Mouse (Mus musculus) kidney, postnatal 0 days (tissue): ENCODE data around the gene Slc38a4. TPM values are rescaled to one million over a fixed set of nuclear protein-coding genes. Genes with fewer than 3 reads are reported as not detected.

Source experiments
- ATAC-seq: fragments of 200-750 bp; cut with Nextera tagmentation; replicated peaks from 2 replicates; pipeline ENCODE4 v1.8.0; 2017; ENCODE audit warnings: low read depth, moderate number of reproducible peaks, moderate TSS enrichment, moderate library complexity; ENCODE audit not compliant: low FRiP score
- DNase-seq: peaks from one replicate; pipeline ENCODE4 v3.0.0-alpha.2; 2016; ENCODE audit warnings: low spot score
- H3K27ac ChIP-seq: fragments of 300-500 bp; sonication (generic); 2 replicates; pipeline ENCODE4 v1.5.1; 2014; ENCODE audit warnings: mild to moderate bottlenecking
- H3K27me3 ChIP-seq: fragments of 300-500 bp; sonication (generic); 2 replicates; pipeline ENCODE4 v1.6.1; 2014; ENCODE audit warnings: low read length, mixed read lengths; ENCODE audit not compliant: insufficient read depth
- H3K36me3 ChIP-seq: fragments of 300-500 bp; sonication (generic); 2 replicates; pipeline ENCODE4 v1.6.1; 2014; ENCODE audit warnings: low read length, mixed read lengths; ENCODE audit not compliant: insufficient read depth
- H3K4me1 ChIP-seq: fragments of 300-500 bp; sonication (generic); replicated peaks from 2 replicates; pipeline ENCODE4 v1.6.1; 2014; ENCODE audit warnings: antibody characterized with exemption, low read length, mixed read lengths; ENCODE audit not compliant: insufficient read depth
- H3K4me2 ChIP-seq: fragments of 300-500 bp; sonication (generic); 2 replicates; pipeline ENCODE4 v1.6.1; 2014; ENCODE audit warnings: mild to moderate bottlenecking, low read length, moderate library complexity, mixed read lengths
- H3K4me3 ChIP-seq: fragments of 300-500 bp; sonication (generic); replicated peaks from 2 replicates; pipeline ENCODE4 v1.5.1; 2014; ENCODE audit warnings: low read depth, low read length
- H3K9ac ChIP-seq: fragments of 300-500 bp; sonication (generic); 2 replicates; pipeline ENCODE4 v1.6.1; 2014; ENCODE audit warnings: low read depth, low read length
- H3K9me3 ChIP-seq: fragments of 300-500 bp; sonication (generic); replicated peaks from 2 replicates; pipeline ENCODE4 v1.6.1; 2016; ENCODE audit warnings: low read length, inconsistent platforms, mixed read lengths
- CTCF ChIP-seq: IDR thresholded peaks from 2 replicates; pipeline ENCODE4 v1.5.1; 2016; ENCODE audit warnings: antibody characterized with exemption, low read depth, mild to moderate bottlenecking, moderate library complexity
- WGBS: fragments of 180-500 bp; shearing (Covaris S2); extraction: QIAGEN DNeasy Blood & Tissue Kit; methylation state at CpG from one replicate; pipeline ENCODE4 v1.1.7; 2014; 5-methylcytosine and 5-hydroxymethylcytosine counted together
- polyA plus RNA-seq: library from polyadenylated mRNA; unstranded; fragments of >200 nt; fragmentation: Nextera tagmentation; extraction: Ambion mirVana; gene quantifications from 2 replicates; pipeline ENCODE4 v1.2.1, GENCODE M21; 2015

Slc38a4 gene
- polyA plus RNA-seq, 1 experiment from 2014 or later, result 38.4 TPM

DNA sequence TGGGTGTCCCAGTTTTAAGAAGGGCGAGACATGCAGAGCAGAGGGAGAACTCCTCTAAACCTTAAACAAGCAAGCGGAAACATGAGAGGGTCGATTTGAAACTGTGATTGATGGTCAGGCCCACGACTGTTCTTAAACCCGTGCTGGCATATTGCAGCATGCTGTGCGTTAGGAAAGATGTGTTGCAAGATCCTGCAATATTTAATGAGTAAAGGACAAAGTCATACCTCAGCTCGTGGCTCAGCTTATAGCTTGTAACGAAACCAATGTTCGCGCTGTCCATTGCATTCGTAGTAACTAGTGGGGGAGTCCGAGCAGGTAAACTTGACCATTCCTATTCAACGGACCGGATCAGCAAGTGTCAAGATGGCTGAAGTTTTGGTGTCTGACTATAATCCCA, 4.3 kb upstream of the Slc38a4 start:
- H3K9ac ChIP-seq, result no peak overlapping the region
- no peaks in the 10 kb centered on the region for H3K4me1 ChIP-seq
- TF ChIP-seq CTCF, result no peak
- H3K27ac ChIP-seq, result no peak overlapping the region
- WGBS, result 64% methylated on average over 14 of the region's 14 CpGs
- H3K36me3 ChIP-seq, result no peaks in the 10 kb centered on the region
- no peak overlapping the region for H3K4me2 ChIP-seq
- ATAC-seq (no peak), DNase-seq (no peak)
- no peak overlapping the region for H3K4me3 ChIP-seq
- H3K27me3 ChIP-seq, result no peaks in the 10 kb centered on the region
- H3K9me3 ChIP-seq, result no peaks in the 10 kb centered on the region

DNA sequence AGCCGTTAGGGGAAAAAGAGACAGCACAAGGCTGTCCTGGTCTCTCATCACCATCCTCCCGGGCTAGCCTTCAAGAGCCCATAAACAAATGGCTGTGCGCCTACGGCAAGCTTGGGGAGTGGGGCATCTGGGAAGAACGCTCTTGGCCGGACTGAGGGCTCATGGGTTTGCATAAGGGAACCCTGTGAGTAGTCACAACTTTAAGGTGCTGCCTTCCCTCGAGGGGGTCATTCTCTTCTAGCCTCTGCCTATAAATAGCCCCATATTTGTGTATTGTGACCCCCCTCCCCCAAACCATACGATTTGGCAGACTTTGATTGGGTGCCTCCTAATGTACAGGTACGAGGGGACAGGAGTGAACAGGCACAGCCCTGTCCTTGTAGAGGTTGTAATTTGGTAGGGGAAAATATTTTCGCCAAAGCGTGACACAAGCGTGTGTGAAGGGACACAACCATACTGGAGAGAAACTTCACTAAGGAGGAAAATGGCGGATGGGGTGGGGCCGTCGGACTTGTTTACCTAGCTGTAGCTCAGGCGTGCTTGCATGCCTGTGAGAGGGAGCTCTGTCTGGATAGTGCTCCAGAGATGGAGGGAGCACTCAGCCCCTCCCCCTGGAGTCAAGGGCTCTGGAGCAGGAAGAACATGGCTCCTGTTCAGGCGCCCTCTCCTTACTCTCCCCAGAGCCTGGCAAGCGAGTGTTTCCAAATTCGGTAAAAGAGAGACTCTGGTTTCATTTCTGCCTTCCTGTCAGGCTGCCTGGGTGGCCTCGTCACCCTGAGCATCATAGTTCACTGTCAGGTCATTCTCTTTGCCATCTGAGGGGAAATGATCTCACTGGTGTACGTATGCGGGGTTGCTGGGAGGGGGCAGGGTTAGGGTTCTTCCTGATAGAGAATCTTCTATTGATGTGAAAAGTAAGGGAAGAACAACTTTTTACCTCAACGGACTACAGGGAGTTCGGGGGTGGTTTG, 3.6 kb upstream of the Slc38a4 start:
- Histone ChIP-seq H3K4me3 (no peak overlapping the region), H3K9ac (no peak overlapping the region), H3K27me3 (no peaks in the 10 kb centered on the region), H3K27ac (no peak overlapping the region), H3K4me1 (no peaks in the 10 kb centered on the region), H3K4me2 (no peak overlapping the region), H3K9me3 (no peaks in the 10 kb centered on the region; the same call in 1 of the 2 replicates), H3K36me3 (no peaks in the 10 kb centered on the region)
- DNase-seq, result no peak
- TF ChIP-seq CTCF, result no peak
- ATAC-seq, result no peak
- 72% methylated on average over 24 of the region's 24 CpGs for WGBS

DNA sequence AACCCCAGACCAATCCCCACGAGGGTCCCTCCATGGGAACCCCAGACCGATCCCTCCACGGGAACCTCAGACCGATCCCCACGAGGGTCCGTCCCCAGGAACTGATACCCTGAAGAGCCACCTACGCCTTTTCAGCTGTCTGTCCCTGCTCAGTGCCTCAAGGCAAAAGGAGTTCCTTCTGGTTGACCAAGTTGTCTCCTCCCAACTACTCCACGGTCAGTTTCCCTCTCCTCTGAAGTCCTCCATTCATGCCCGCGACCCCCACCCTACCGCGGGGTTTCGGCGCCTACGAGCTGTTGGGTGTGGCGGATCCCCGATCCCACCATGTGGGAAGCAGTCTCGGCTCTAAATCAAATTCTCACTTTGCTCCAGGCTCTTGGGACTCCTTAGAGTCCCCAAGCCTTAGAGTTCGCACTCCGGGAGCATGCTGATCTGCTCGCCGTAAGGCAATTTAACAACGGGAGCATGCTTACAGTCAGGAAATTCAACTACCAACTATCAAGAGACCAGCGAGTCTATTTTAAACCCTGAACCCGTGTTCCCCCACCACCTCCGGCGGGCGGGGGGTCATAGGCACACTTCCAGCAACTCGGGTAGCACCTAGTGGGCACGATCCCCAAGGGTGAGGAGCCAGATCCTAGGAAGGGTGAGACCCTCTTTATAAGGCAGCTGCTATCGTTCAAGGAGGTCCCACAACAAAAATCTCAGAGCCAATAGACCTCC, 828 bp downstream of the Slc38a4 start:
- H3K4me1 ChIP-seq, result no peaks in the 10 kb centered on the region
- DNase-seq (peak; percentile 37), ATAC-seq (no peak; the same call in 1 of the 2 replicates)
- peak overlapping the region; percentile 55 for H3K9ac ChIP-seq
- H3K4me3 ChIP-seq, result peak overlapping the region; percentile 39
- H3K27me3 ChIP-seq, result no peaks in the 10 kb centered on the region
- H3K36me3 ChIP-seq, result no peaks in the 10 kb centered on the region
- H3K9me3 ChIP-seq, result no peaks in the 10 kb centered on the region; the same call in 1 of the 2 replicates
- peak overlapping the region; percentile 42; the same call in 1 of the 2 replicates for H3K27ac ChIP-seq
- H3K4me2 ChIP-seq, result peak overlapping the region; percentile 75
- WGBS, result 46% methylated on average over 31 of the region's 31 CpGs
- TF ChIP-seq CTCF, result no peak

DNA sequence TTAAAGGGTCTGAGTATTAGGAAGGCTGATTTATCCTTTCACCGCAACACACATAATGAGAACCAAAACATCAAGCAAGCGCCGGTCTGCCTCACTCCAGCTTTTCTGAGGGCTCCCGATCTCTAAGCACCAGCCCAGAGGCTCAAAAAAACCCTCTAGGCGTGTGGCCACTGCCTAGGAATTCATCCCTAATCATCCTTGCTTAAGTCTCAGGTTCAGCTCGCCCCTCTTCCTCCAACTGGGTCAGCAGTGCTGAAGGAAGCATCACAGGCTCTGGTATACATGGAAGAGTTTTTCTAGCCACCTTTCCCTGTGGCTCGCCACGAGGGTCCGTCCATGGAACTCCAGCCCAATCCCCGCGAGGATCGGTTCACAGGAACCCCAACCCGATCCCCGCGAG, 1.6 kb downstream of the Slc38a4 start:
- DNase-seq (no peak), ATAC-seq (no peak)
- Histone ChIP-seq H3K9me3 (no peaks in the 10 kb centered on the region; the same call in 1 of the 2 replicates), H3K36me3 (no peaks in the 10 kb centered on the region), H3K9ac (peak overlapping the region; percentile 55), H3K4me2 (peak overlapping the region; percentile 75), H3K27me3 (no peaks in the 10 kb centered on the region), H3K4me3 (peak overlapping the region; percentile 39), H3K27ac (no peak overlapping the region; the same call in 1 of the 2 replicates), H3K4me1 (no peaks in the 10 kb centered on the region)
- WGBS, result 54% methylated on average over 15 of the region's 15 CpGs
- no peak for TF ChIP-seq CTCF

DNA sequence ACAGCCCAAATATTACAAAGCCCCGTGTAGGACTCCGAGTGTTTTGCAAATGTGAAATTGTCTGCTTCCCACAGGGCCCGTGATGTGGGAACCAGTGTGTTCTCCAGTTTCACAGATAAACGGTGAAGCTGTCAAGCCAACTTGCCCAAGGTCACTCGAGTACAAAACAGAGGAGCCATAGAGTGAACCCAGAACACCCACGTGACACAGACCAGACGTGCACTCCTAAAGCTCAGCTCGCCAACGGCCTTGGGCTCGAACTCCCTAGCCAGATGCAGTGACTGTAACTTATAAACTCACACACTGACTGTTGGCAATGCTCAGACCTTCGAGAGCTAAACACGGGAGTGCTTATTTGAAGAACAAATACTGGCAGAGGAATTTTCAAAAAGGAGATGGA, 5.3 kb downstream of the Slc38a4 start:
- Histone ChIP-seq H3K9me3 (no peaks in the 10 kb centered on the region; the same call in 1 of the 2 replicates), H3K4me3 (no peak overlapping the region), H3K27ac (no peak overlapping the region), H3K27me3 (no peaks in the 10 kb centered on the region), H3K4me2 (no peak overlapping the region), H3K9ac (no peak overlapping the region), H3K4me1 (no peaks in the 10 kb centered on the region), H3K36me3 (no peaks in the 10 kb centered on the region)
- ATAC-seq (no peak), DNase-seq (no peak)
- 50% methylated on average over 12 of the region's 12 CpGs for WGBS
- TF ChIP-seq CTCF, result no peak

DNA sequence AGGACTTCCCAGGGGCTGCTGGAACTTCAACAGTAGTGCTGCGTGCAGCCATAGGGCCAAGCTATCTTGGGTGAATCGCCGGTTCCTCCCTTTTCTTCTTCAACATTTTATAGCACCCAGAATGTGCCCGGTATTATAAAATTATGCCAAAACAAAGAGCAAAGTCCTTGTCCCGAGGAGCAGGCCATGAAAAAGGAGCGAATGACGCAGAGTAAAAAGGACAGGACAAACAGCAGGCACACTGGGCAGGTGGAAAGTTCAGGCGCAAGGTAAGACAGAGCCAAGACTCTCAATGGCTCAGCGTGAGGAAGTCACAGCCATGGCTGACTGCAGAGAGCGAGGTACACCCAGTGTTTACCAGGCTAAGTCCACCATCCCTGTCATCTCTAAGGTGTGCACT, 5.7 kb downstream of the Slc38a4 start:
- 64% methylated on average over 10 of the region's 10 CpGs for WGBS
- H3K4me2 ChIP-seq, result no peak overlapping the region
- H3K27ac ChIP-seq, result no peak overlapping the region
- no peaks in the 10 kb centered on the region for H3K4me1 ChIP-seq
- H3K27me3 ChIP-seq, result no peaks in the 10 kb centered on the region
- no peaks in the 10 kb centered on the region for H3K36me3 ChIP-seq
- DNase-seq, result no peak
- no peak for ATAC-seq
- no peaks in the 10 kb centered on the region; the same call in 1 of the 2 replicates for H3K9me3 ChIP-seq
- no peak for TF ChIP-seq CTCF
- no peak overlapping the region for H3K4me3 ChIP-seq
- no peak overlapping the region for H3K9ac ChIP-seq
